Mouse (Mus musculus) embryonic fibroblast, embryonic 13.5 days (primary cell): ENCODE measurements around the gene 5430419D17Rik. TPM values are rescaled to one million over a fixed set of nuclear protein-coding genes. Genes with fewer than 3 reads are reported as not detected.

Source experiments
- H3K27ac ChIP-seq: 2 replicates; pipeline ENCODE4 v1.5.1; 2012; ENCODE audit warnings: low read length, control low read depth, inconsistent platforms; ENCODE audit not compliant: insufficient read depth
- H3K4me1 ChIP-seq: 2 replicates; pipeline ENCODE4 v1.6.1; 2011; ENCODE audit warnings: low read length; ENCODE audit not compliant: control insufficient read depth, insufficient read depth
- H3K4me3 ChIP-seq: 2 replicates; pipeline ENCODE4 v1.5.1; 2011; ENCODE audit warnings: mild to moderate bottlenecking, control low read depth, low read length; ENCODE audit not compliant: insufficient read depth
- CTCF ChIP-seq: IDR thresholded peaks from 2 replicates; pipeline ENCODE4 v1.5.1; 2011; ENCODE audit warnings: mild to moderate bottlenecking, control low read depth, low read length, moderate library complexity, borderline replicate concordance; ENCODE audit not compliant: insufficient read depth
- POLR2A ChIP-seq: IDR thresholded peaks from 2 replicates; pipeline ENCODE4 v1.6.1; 2011; ENCODE audit warnings: low read depth, mild to moderate bottlenecking, control low read depth, low read length, moderate library complexity
- polyA plus RNA-seq: library from polyadenylated mRNA; stranded (reverse); fragments of >200 nt; gene quantifications from 2 replicates; pipeline ENCODE4 v1.2.4, GENCODE M21; 2011; ENCODE audit warnings: low read depth; ENCODE audit not compliant: missing spikeins, insufficient read length

Gene 5430419D17Rik
- polyA plus RNA-seq, 1 experiment: not detected

GRCm38 (mm10) chr7:131184339-131184738, 10.1 kb downstream of the 5430419D17Rik start:
- Histone ChIP-seq H3K27ac (no peak overlapping the region), H3K4me3 (no peak overlapping the region), H3K4me1 (no peaks in the 10 kb centered on the region)
- TF ChIP-seq POLR2A: no peak
- TF ChIP-seq CTCF: no peak

DNA sequence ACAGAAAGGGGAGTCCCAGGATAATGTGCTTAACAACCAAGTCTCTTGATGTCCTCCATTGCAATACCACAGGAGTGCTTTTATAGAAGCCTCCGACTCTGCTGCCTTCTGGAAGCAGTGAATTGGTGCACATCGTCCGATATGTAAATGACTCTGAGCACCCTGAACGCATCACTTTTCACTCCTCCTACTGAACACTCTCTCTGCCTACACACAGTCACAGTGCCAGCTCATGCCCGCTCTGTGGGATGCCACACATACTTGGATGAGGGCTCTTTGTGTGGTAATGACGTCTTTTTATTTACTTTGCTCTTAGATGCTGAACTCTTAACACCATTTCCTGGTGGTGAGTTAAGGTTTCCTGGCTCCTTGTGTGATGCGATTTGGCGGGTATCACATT, 12.8 kb downstream of the 5430419D17Rik start:
- TF ChIP-seq POLR2A (no peak), CTCF (no peak)
- no peaks in the 10 kb centered on the region for H3K4me1 ChIP-seq
- no peak overlapping the region for H3K27ac ChIP-seq
- no peak overlapping the region for H3K4me3 ChIP-seq

- TF ChIP-seq POLR2A (no peak), CTCF (no peak)
- H3K4me3 ChIP-seq: no peak overlapping the region
- no peaks in the 10 kb centered on the region for H3K4me1 ChIP-seq
- H3K27ac ChIP-seq: no peak overlapping the region
Observed at GRCm38 (mm10) chr7:131187996-131188395, 13.8 kb downstream of the 5430419D17Rik start.

DNA sequence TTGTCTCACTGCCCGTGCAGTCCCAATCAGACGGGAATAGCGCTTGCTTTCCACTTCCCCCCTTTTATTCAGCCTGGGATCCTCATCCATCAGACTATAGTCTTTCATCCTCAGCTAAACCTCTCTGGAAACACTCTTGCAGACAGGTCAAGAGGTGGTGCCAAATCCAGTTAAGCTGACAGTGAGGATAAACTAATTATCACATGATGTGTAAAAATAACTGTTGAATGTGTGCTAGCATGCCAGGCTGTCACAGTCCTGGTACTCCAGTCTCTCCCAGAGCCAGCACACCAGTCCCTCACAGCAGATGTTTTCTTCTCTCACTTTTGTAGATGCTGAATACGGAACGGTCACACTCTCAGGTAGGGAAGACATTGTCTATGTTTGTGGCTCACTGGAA, 48.9 kb downstream of the 5430419D17Rik start:
- no peak overlapping the region for H3K27ac ChIP-seq
- no peaks in the 10 kb centered on the region for H3K4me1 ChIP-seq
- H3K4me3 ChIP-seq: no peak overlapping the region
- TF ChIP-seq CTCF: no peak
- TF ChIP-seq POLR2A: no peak

- H3K27ac ChIP-seq: peak overlapping the region; percentile 53
- no peak overlapping the region for H3K4me3 ChIP-seq
- peaks cover 6% of the 10 kb centered on the region for H3K4me1 ChIP-seq
- TF ChIP-seq CTCF (no peak), POLR2A (no peak)
Observed at GRCm38 (mm10) chr7:131236091-131236490, 61.9 kb downstream of the 5430419D17Rik start.

DNA sequence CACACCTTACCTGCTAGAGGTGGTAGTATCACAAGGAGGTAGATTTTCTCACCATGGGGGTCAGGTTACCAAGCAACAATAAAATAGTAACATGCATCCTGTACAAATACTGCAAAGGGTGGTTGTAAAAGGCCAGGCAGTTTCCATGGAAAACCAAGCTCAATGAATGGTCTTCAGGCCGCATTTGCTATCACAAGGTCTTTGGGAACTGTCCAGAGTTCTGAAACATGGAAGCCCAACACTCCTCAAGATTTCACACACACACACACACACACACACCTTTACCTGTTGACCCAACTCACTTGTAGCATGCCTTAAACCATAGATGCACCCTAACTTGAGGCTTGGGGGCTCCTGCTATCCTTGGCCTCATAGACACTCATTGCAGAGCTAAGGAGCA, 70.8 kb downstream of the 5430419D17Rik start:
- no peak overlapping the region for H3K27ac ChIP-seq
- no peak for TF ChIP-seq CTCF
- no peak for TF ChIP-seq POLR2A
- no peaks in the 10 kb centered on the region for H3K4me1 ChIP-seq
- no peak overlapping the region for H3K4me3 ChIP-seq

DNA sequence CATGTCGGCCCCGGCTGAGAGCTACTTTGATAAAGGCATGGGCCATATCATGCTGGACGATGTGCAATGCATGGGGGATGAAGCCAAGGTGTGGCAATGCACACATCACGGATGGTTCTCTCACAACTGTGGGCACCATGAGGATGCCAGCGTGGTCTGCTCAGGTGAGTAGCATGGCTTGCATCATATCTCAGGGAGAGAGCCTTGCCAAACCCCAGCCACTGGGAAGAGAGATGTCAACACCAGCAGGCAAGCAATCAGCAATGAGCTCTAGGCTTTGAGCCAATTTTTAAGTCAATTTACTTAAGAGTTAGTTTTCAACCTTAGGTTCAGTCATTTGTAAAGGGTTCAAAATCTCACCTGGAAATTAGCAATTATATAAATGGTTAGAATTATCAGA, 82.6 kb downstream of the 5430419D17Rik start:
- no peak overlapping the region for H3K4me3 ChIP-seq
- no peaks in the 10 kb centered on the region for H3K4me1 ChIP-seq
- TF ChIP-seq POLR2A: no peak
- TF ChIP-seq CTCF: no peak
- no peak overlapping the region for H3K27ac ChIP-seq

- Histone ChIP-seq H3K4me3 (no peak overlapping the region), H3K27ac (no peak overlapping the region), H3K4me1 (no peaks in the 10 kb centered on the region)
- TF ChIP-seq CTCF: no peak
- no peak for TF ChIP-seq POLR2A
Observed at GRCm38 (mm10) chr7:131257309-131257708, 83.1 kb downstream of the 5430419D17Rik start.

- Histone ChIP-seq H3K4me1 (no peaks in the 10 kb centered on the region), H3K27ac (no peak overlapping the region), H3K4me3 (no peak overlapping the region)
- no peak for TF ChIP-seq POLR2A
- no peak for TF ChIP-seq CTCF
Observed at GRCm38 (mm10) chr7:131260946-131261345, 86.7 kb downstream of the 5430419D17Rik start.

DNA sequence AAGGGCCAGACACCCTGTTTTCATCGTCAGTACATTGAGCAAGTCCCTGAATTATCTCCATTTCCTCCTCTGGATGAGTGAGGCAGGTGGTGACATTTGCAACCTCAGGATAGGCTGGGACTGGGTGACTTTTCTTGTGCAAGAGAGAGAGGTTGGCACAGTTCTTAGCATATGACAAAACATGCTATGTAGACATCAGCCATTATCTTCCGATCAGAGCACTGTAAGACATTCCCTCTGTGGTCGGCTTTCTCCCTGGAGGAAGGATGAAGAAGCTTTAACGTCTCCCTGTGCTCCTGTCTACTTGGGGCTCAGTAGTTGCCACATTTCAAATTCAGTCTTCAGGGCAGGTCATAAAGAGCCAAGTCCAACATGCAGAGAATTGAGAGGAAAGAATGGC, 90.0 kb downstream of the 5430419D17Rik start:
- TF ChIP-seq POLR2A (no peak), CTCF (no peak)
- no peaks in the 10 kb centered on the region for H3K4me1 ChIP-seq
- no peak overlapping the region for H3K27ac ChIP-seq
- H3K4me3 ChIP-seq: no peak overlapping the region

DNA sequence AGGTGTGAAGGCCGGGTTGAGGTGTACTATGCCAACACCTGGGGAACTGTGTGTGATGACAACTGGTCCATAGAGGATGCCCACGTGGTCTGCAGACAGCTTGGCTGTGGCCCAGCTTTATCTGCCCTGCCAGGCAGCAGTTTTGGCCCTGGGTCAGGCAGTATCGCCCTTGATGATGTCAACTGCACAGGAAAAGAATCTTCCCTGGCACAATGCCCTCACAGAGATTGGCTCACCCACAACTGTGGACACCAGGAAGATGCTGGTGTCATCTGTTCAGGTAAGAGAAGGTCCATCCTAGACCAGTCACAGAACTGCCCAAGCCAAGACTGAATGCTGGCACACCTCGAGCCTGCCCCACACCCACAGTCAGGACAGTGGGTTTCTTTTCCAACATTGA, 91.6 kb downstream of the 5430419D17Rik start:
- TF ChIP-seq POLR2A (no peak), CTCF (no peak)
- H3K4me3 ChIP-seq: no peak overlapping the region
- H3K4me1 ChIP-seq: no peaks in the 10 kb centered on the region
- H3K27ac ChIP-seq: no peak overlapping the region
